Mouse (Mus musculus) limb, embryonic 14.5 days (tissue): ENCODE measurements around the gene Hspa12a. TPM values are rescaled to one million over a fixed set of nuclear protein-coding genes. Genes with fewer than 3 reads are reported as not detected.

ENCODE experiments used
- ATAC-seq: fragments of 200-750 bp; cut with Nextera tagmentation; 2 replicates; pipeline ENCODE4 v1.8.0; 2017; ENCODE audit warnings: low read depth, moderate number of reproducible peaks, moderate TSS enrichment; ENCODE audit not compliant: low FRiP score
- DNase-seq: peaks from one replicate; pipeline ENCODE4 v3.0.0-alpha.2; 2015; ENCODE audit warnings: low spot score
- H3K27ac ChIP-seq: fragments of 300-500 bp; sonication (generic); replicated peaks from 2 replicates; pipeline ENCODE4 v1.5.1; 2014; ENCODE audit warnings: low read depth, mild to moderate bottlenecking, low read length, moderate library complexity, mixed read lengths
- H3K27me3 ChIP-seq: fragments of 300-500 bp; sonication (generic); 2 replicates; pipeline ENCODE4 v1.6.1; 2014; ENCODE audit warnings: low read length, mixed read lengths; ENCODE audit not compliant: control insufficient read depth, insufficient read depth
- H3K36me3 ChIP-seq: fragments of 300-500 bp; sonication (generic); 2 replicates; pipeline ENCODE4 v1.6.1; 2014; ENCODE audit warnings: mild to moderate bottlenecking, low read length, moderate library complexity, mixed read lengths; ENCODE audit not compliant: control insufficient read depth, insufficient read depth
- H3K4me1 ChIP-seq: fragments of 300-500 bp; sonication (generic); 2 replicates; pipeline ENCODE4 v1.6.1; 2014; ENCODE audit warnings: antibody characterized with exemption, low read length, mixed read lengths; ENCODE audit not compliant: control insufficient read depth, insufficient read depth
- H3K4me2 ChIP-seq: fragments of 300-500 bp; sonication (generic); replicated peaks from 2 replicates; pipeline ENCODE4 v1.6.1; 2014; ENCODE audit warnings: low read depth, mild to moderate bottlenecking, low read length, moderate library complexity; ENCODE audit not compliant: severe bottlenecking
- H3K4me3 ChIP-seq: fragments of 300-500 bp; sonication (generic); replicated peaks from 2 replicates; pipeline ENCODE4 v1.5.1; 2014; ENCODE audit warnings: low read length
- H3K9ac ChIP-seq: fragments of 300-500 bp; sonication (generic); 2 replicates; pipeline ENCODE4 v1.6.1; 2014; ENCODE audit warnings: mild to moderate bottlenecking, low read depth, low read length, moderate library complexity; ENCODE audit not compliant: severe bottlenecking
- H3K9me3 ChIP-seq: fragments of 300-500 bp; sonication (generic); 2 replicates; pipeline ENCODE4 v1.6.1; 2016; ENCODE audit warnings: low read length; ENCODE audit not compliant: control insufficient read depth
- POLR2A ChIP-seq: fragments of 200-500 bp; IDR thresholded peaks from 2 replicates; pipeline ENCODE4 v1.8.0; 2012; ENCODE audit warnings: inconsistent platforms, mild to moderate bottlenecking, moderate library complexity, borderline replicate concordance; ENCODE audit not compliant: insufficient read depth, insufficient read length; ENCODE audit errors: extremely low read depth
- WGBS: fragments of 180-500 bp; shearing (Covaris S2); extraction: QIAGEN DNeasy Blood & Tissue Kit; methylation state at CpG from one replicate; pipeline ENCODE4 v1.1.7; 2014; 5-methylcytosine and 5-hydroxymethylcytosine counted together
- polyA plus RNA-seq, 2 experiments: library from polyadenylated mRNA; depleted of rRNA in 1 of 2; stranded (reverse) in 1 of 2; unstranded in 1 of 2; fragments of >200 nt; fragmentation: Nextera tagmentation in 1 of 2; extraction: Ambion mirVana in 1 of 2; gene quantifications; 2 replicates each; pipeline versions ENCODE4 v1.2.1 to v1.2.3; 2012 to 2014

The Hspa12a gene
- polyA plus RNA-seq, 2 experiments, result 2.4 to 6.1 TPM

GRCm38 (mm10) chr19:58859831-58860254, 83.6 kb downstream of the Hspa12a start:
- ATAC-seq, result peak; percentile 8; the same call in 1 of the 2 replicates
- H3K4me2 ChIP-seq, result peak overlapping the region; percentile 93
- DNase-seq, result no peak

GRCm38 (mm10) chr19:58859357-58859756, 84.1 kb downstream of the Hspa12a start:
- TF ChIP-seq POLR2A, result no peak
- no peak overlapping the region for H3K9ac ChIP-seq

More at GRCm38 (mm10) chr19:58859831-58860254, 83.6 kb downstream of the Hspa12a start:
- H3K27me3 ChIP-seq, result peaks cover 8% of the 10 kb centered on the region; the same call in 1 of the 2 replicates
- H3K4me1 ChIP-seq, result peaks cover 10% of the 10 kb centered on the region
- no peak for TF ChIP-seq POLR2A
- peak overlapping the region; percentile 61; the same call in 1 of the 2 replicates for H3K9ac ChIP-seq
- peak overlapping the region; percentile 57 for H3K4me3 ChIP-seq
- no peaks in the 10 kb centered on the region for H3K9me3 ChIP-seq
- WGBS, result 6% methylated on average over 14 of the region's 14 CpGs
- no peaks in the 10 kb centered on the region for H3K36me3 ChIP-seq
- H3K27ac ChIP-seq, result no peak overlapping the region

GRCm38 (mm10) chr19:58856129-58856855, 87.2 kb downstream of the Hspa12a start:
- no peaks in the 10 kb centered on the region for H3K9me3 ChIP-seq
- no peak overlapping the region for H3K4me3 ChIP-seq
- WGBS, result 90% methylated on average over 9 of the region's 9 CpGs
- peaks cover 10% of the 10 kb centered on the region for H3K4me1 ChIP-seq
- no peak for TF ChIP-seq POLR2A
- H3K36me3 ChIP-seq, result no peaks in the 10 kb centered on the region
- H3K9ac ChIP-seq, result no peak overlapping the region
- no peak overlapping the region for H3K27ac ChIP-seq
- ATAC-seq (no peak), DNase-seq (no peak)
- peaks cover 8% of the 10 kb centered on the region; the same call in 1 of the 2 replicates for H3K27me3 ChIP-seq
- no peak overlapping the region for H3K4me2 ChIP-seq

More at GRCm38 (mm10) chr19:58859357-58859756, 84.1 kb downstream of the Hspa12a start:
- H3K9me3 ChIP-seq, result no peaks in the 10 kb centered on the region
- 13% methylated on average over 6 of the region's 6 CpGs for WGBS
- H3K4me2 ChIP-seq, result peak overlapping the region; percentile 93
- DNase-seq (no peak), ATAC-seq (no peak)
- no peak overlapping the region for H3K27ac ChIP-seq
- no peaks in the 10 kb centered on the region for H3K36me3 ChIP-seq
- H3K4me3 ChIP-seq, result peak overlapping the region; percentile 57; the same call in 1 of the 2 replicates
- H3K4me1 ChIP-seq, result peaks cover 10% of the 10 kb centered on the region
- H3K27me3 ChIP-seq, result peaks cover 8% of the 10 kb centered on the region; the same call in 1 of the 2 replicates

GRCm38 (mm10) chr19:58854899-58855298, 88.6 kb downstream of the Hspa12a start:
- Histone ChIP-seq H3K4me2 (no peak overlapping the region), H3K36me3 (no peaks in the 10 kb centered on the region), H3K9me3 (no peaks in the 10 kb centered on the region), H3K27ac (no peak overlapping the region), H3K27me3 (peaks cover 8% of the 10 kb centered on the region; the same call in 1 of the 2 replicates), H3K4me3 (no peak overlapping the region), H3K4me1 (peaks cover 6% of the 10 kb centered on the region), H3K9ac (no peak overlapping the region)
- TF ChIP-seq POLR2A, result no peak
- 60% methylated on average over 3 of the region's 3 CpGs for WGBS
- no peak for ATAC-seq
- no peak for DNase-seq

GRCm38 (mm10) chr19:58853036-58853735, 90.3 kb downstream of the Hspa12a start:
- no peak for TF ChIP-seq POLR2A
- ATAC-seq (no peak), DNase-seq (no peak)
- no peaks in the 10 kb centered on the region for H3K36me3 ChIP-seq
- H3K4me3 ChIP-seq, result no peak overlapping the region
- no peaks in the 10 kb centered on the region for H3K9me3 ChIP-seq
- no peaks in the 10 kb centered on the region for H3K27me3 ChIP-seq
- no peaks in the 10 kb centered on the region for H3K4me1 ChIP-seq
- no peak overlapping the region for H3K27ac ChIP-seq
- H3K4me2 ChIP-seq, result no peak overlapping the region
- no peak overlapping the region for H3K9ac ChIP-seq
- WGBS, result 79% methylated on average over 10 of the region's 10 CpGs
